Mouse (Mus musculus) limb, embryonic 11.5 days (tissue): ENCODE data around the gene Pdgfa. TPM values are rescaled to one million over a fixed set of nuclear protein-coding genes. Genes with fewer than 3 reads are reported as not detected.
A peak's percentile ranks its signal among the peaks of the same experiment; 100 is the strongest.

ENCODE experiments used
- ATAC-seq: fragments of 200-750 bp; cut with Nextera tagmentation; 2 replicates; pipeline ENCODE4 v1.8.0; 2017; ENCODE audit warnings: low read depth; ENCODE audit not compliant: insufficient number of reproducible peaks, low FRiP score, low TSS enrichment
- DNase-seq: peaks from one replicate; pipeline ENCODE4 v3.0.0-alpha.2; 2015; ENCODE audit warnings: low spot score
- H3K27ac ChIP-seq: fragments of 300-500 bp; sonication (generic); replicated peaks from 2 replicates; pipeline ENCODE4 v1.5.1; 2014; ENCODE audit warnings: low read depth, mild to moderate bottlenecking, low read length
- H3K27me3 ChIP-seq: fragments of 300-500 bp; sonication (generic); 2 replicates; pipeline ENCODE4 v1.6.1; 2014; ENCODE audit warnings: mild to moderate bottlenecking, low read length, mixed read lengths; ENCODE audit not compliant: control insufficient read depth, insufficient read depth
- H3K36me3 ChIP-seq: fragments of 300-500 bp; sonication (generic); 2 replicates; pipeline ENCODE4 v1.6.1; 2014; ENCODE audit warnings: mild to moderate bottlenecking, low read length, moderate library complexity, mixed read lengths; ENCODE audit not compliant: control insufficient read depth, insufficient read depth
- H3K4me1 ChIP-seq: fragments of 300-500 bp; sonication (generic); 2 replicates; pipeline ENCODE4 v1.6.1; 2014; ENCODE audit warnings: low read length, mixed read lengths; ENCODE audit not compliant: control insufficient read depth, insufficient read depth
- H3K4me2 ChIP-seq: fragments of 300-500 bp; sonication (generic); 2 replicates; pipeline ENCODE4 v1.6.1; 2014; ENCODE audit warnings: low read depth, mild to moderate bottlenecking, moderate library complexity; ENCODE audit not compliant: severe bottlenecking
- H3K4me3 ChIP-seq: fragments of 300-500 bp; sonication (generic); 2 replicates; pipeline ENCODE4 v1.5.1; 2014; ENCODE audit warnings: low read depth, low read length
- H3K9ac ChIP-seq: fragments of 300-500 bp; sonication (generic); 2 replicates; pipeline ENCODE4 v1.6.1; 2014; ENCODE audit warnings: mild to moderate bottlenecking, low read length
- H3K9me3 ChIP-seq: fragments of 300-500 bp; sonication (generic); 2 replicates; pipeline ENCODE4 v1.6.1; 2016; ENCODE audit warnings: low read length; ENCODE audit not compliant: control insufficient read depth
- WGBS: fragments of 180-500 bp; shearing (Covaris S2); extraction: QIAGEN DNeasy Blood & Tissue Kit; methylation state at CpG from one replicate; pipeline ENCODE4 v1.1.7; 2014; 5-methylcytosine and 5-hydroxymethylcytosine counted together
- polyA plus RNA-seq: library from polyadenylated mRNA; unstranded; fragments of >200 nt; fragmentation: Nextera tagmentation; extraction: Ambion mirVana; gene quantifications from 2 replicates; pipeline ENCODE4 v1.2.1, GENCODE M21; 2014

The Pdgfa gene
- polyA plus RNA-seq = 34.4 and 35.2 TPM in 2 replicates

GRCm38 (mm10) chr5:138997171-138997788 lies at the start of gene Pdgfa:
TSS of gene Pdgfa (minus strand) at chr5:138997370.
- Histone ChIP-seq H3K4me3 (peak within 1 kb of the TSS; percentile 48), H3K36me3 (no peaks in the 10 kb centered on the region), H3K27ac (no peak within 1 kb of the TSS), H3K27me3 (peaks cover 70% of the 10 kb centered on the region), H3K9me3 (no peaks in the 10 kb centered on the region; the same call in 1 of the 2 replicates), H3K9ac (no peak within 1 kb of the TSS), H3K4me1 (peaks cover 37% of the 10 kb centered on the region), H3K4me2 (peak within 1 kb of the TSS; percentile 98)
- ATAC-seq = no peak
- under 1% methylated on average over 48 of the region's 48 CpGs for WGBS
- peak; percentile 85 for DNase-seq

GRCm38 (mm10) chr5:139046636-139047035 lies 49.5 kb upstream of the Pdgfa start:
- no peak overlapping the region for H3K4me2 ChIP-seq
- H3K9ac ChIP-seq = no peak overlapping the region
- H3K27me3 ChIP-seq = no peaks in the 10 kb centered on the region
- DNase-seq (no peak), ATAC-seq (no peak)
- H3K4me1 ChIP-seq = no peaks in the 10 kb centered on the region
- H3K36me3 ChIP-seq = no peaks in the 10 kb centered on the region; the same call in 1 of the 2 replicates
- H3K4me3 ChIP-seq = no peak overlapping the region
- WGBS = 73% methylated on average over 5 of the region's 5 CpGs
- no peak overlapping the region for H3K27ac ChIP-seq
- H3K9me3 ChIP-seq = no peaks in the 10 kb centered on the region

- 75% methylated on average over 4 of the region's 4 CpGs for WGBS
- no peak for ATAC-seq
These were observed 46.4 kb upstream of the Pdgfa start for GRCm38 (mm10) chr5:139043546-139043945.

GRCm38 (mm10) chr5:139042299-139042698 lies 45.1 kb upstream of the Pdgfa start:
- Histone ChIP-seq H3K36me3 (no peaks in the 10 kb centered on the region; the same call in 1 of the 2 replicates), H3K4me1 (no peaks in the 10 kb centered on the region), H3K9ac (no peak overlapping the region), H3K9me3 (no peaks in the 10 kb centered on the region), H3K4me3 (no peak overlapping the region), H3K27me3 (no peaks in the 10 kb centered on the region), H3K27ac (no peak overlapping the region), H3K4me2 (no peak overlapping the region)
- ATAC-seq = no peak
- WGBS = 80% methylated on average over 12 of the region's 12 CpGs
- DNase-seq = no peak

More at GRCm38 (mm10) chr5:139043546-139043945, 46.4 kb upstream of the Pdgfa start:
- Histone ChIP-seq H3K9ac (no peak overlapping the region), H3K4me1 (no peaks in the 10 kb centered on the region), H3K27ac (no peak overlapping the region), H3K27me3 (no peaks in the 10 kb centered on the region), H3K36me3 (no peaks in the 10 kb centered on the region; the same call in 1 of the 2 replicates), H3K4me3 (no peak overlapping the region), H3K4me2 (no peak overlapping the region), H3K9me3 (no peaks in the 10 kb centered on the region)
- no peak for DNase-seq

GRCm38 (mm10) chr5:139035171-139035570 lies 38.0 kb upstream of the Pdgfa start:
- no peak for DNase-seq
- 87% methylated on average over 2 of the region's 2 CpGs for WGBS
- H3K4me2 ChIP-seq = no peak overlapping the region
- no peak overlapping the region for H3K27ac ChIP-seq
- no peaks in the 10 kb centered on the region for H3K27me3 ChIP-seq
- H3K9ac ChIP-seq = no peak overlapping the region
- H3K9me3 ChIP-seq = no peaks in the 10 kb centered on the region
- H3K4me1 ChIP-seq = peaks cover 18% of the 10 kb centered on the region
- H3K36me3 ChIP-seq = no peaks in the 10 kb centered on the region
- no peak for ATAC-seq
- no peak overlapping the region for H3K4me3 ChIP-seq

GRCm38 (mm10) chr5:139034746-139035145 lies 37.6 kb upstream of the Pdgfa start:
- no peak overlapping the region for H3K4me3 ChIP-seq
- DNase-seq = no peak
- peaks cover 18% of the 10 kb centered on the region for H3K4me1 ChIP-seq
- H3K27ac ChIP-seq = 0 out of 2 replicates have a peak overlapping the region, but pooled peaks have one; percentile 8
- 28% methylated on average over 6 of the region's 6 CpGs for WGBS
- no peaks in the 10 kb centered on the region for H3K27me3 ChIP-seq
- no peaks in the 10 kb centered on the region for H3K9me3 ChIP-seq
- 0 out of 2 replicates have a peak overlapping the region, but pooled peaks have one; percentile 4 for H3K4me2 ChIP-seq
- no peak overlapping the region for H3K9ac ChIP-seq
- no peaks in the 10 kb centered on the region for H3K36me3 ChIP-seq
- ATAC-seq = peak; percentile 58; the same call in 1 of the 2 replicates

- WGBS = 39% methylated on average over 14 of the region's 14 CpGs
- peak; percentile 32; the same call in 1 of the 2 replicates for ATAC-seq
- DNase-seq = peak; percentile 27
These were observed 36.5 kb upstream of the Pdgfa start for GRCm38 (mm10) chr5:139033406-139034317.

GRCm38 (mm10) chr5:139027603-139028002 lies 30.4 kb upstream of the Pdgfa start:
- H3K4me1 ChIP-seq = no peaks in the 10 kb centered on the region
- ATAC-seq = no peak
- no peak overlapping the region for H3K27ac ChIP-seq
- H3K9ac ChIP-seq = no peak overlapping the region
- no peaks in the 10 kb centered on the region for H3K27me3 ChIP-seq
- no peaks in the 10 kb centered on the region for H3K36me3 ChIP-seq
- no peak overlapping the region for H3K4me3 ChIP-seq
- DNase-seq = no peak
- no peaks in the 10 kb centered on the region for H3K9me3 ChIP-seq
- H3K4me2 ChIP-seq = no peak overlapping the region
- WGBS = 59% methylated on average over 15 of the region's 15 CpGs

More at GRCm38 (mm10) chr5:139033406-139034317, 36.5 kb upstream of the Pdgfa start:
- no peaks in the 10 kb centered on the region for H3K36me3 ChIP-seq
- 0 out of 2 replicates have a peak overlapping the region, but pooled peaks have one; percentile 13 for H3K9ac ChIP-seq
- H3K4me1 ChIP-seq = peaks cover 18% of the 10 kb centered on the region
- H3K9me3 ChIP-seq = no peaks in the 10 kb centered on the region
- no peaks in the 10 kb centered on the region for H3K27me3 ChIP-seq
- no peak overlapping the region for H3K4me3 ChIP-seq
- H3K27ac ChIP-seq = peak overlapping the region; percentile 22; the same call in 1 of the 2 replicates
- H3K4me2 ChIP-seq = no peak overlapping the region
